Mouse (Mus musculus): ENCODE data around the gene Stac2.

Stac2 gene

DNA sequence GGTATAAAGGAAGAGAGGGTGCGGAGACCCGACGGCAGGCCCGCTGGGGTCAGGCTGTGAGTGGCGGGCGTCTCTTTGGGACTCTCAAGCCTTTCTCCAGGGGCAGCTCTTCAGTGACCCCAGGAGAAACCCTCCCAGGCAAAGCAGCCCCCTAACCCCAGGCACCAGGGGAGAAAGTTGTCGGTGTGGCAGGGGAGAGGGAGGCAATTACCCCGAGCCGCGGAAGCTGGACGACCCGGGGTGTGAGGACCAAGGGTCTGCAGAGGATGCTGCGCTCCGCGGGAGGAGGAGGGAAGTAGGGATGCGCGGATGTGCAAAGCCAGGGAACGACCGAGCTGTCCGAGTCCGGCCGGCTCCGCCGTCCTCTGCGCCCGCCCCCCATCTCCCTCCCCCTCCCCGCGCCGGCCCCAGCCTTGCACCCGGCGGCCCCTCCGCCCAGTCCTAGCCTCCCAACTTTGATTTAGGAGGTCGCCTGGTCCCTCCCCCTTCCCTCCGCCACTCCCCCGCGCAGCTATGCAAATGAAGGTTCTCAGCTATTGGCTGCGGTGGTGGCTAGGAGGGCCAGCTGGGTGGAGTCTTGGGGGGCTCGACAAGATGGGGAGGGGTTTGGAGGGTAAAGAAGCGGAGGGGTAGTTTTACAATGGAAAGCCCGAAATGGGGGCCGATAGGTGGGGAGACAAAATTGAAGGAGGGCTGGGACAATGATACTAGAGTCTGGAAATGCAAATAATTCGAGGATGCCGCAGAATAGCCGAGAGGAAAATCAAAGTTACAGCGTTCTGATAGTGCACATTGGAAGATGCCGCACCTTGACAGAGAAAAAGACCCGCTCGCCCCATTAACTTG is at the start of gene Stac2:
Stac2 (minus strand) TSS at position 474 of the 846 bp plus-strand sequence.
- no peak for DNase-seq (ENCODE audit: low spot score)

DNA sequence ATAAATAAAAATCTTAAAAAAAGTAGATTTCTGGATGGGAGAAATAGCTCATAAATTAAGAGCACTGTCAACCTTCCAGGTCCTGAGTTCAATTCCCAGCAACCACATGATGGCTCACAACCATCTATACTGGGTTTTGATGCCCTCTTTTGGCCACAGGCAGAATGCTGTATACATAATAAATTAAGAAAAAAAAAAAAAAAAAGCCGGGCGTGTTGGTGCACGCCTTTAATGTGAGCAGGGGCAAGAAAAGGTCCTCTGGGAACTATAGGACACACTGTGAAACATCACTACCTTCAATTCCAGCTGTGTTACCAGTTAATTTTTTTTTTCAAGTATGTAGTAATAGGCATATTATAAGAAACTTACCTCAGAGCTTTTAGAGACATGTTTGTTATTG is 48.1 kb upstream of the Stac2 start:
- no peak for DNase-seq (ENCODE audit: low spot score)

DNA sequence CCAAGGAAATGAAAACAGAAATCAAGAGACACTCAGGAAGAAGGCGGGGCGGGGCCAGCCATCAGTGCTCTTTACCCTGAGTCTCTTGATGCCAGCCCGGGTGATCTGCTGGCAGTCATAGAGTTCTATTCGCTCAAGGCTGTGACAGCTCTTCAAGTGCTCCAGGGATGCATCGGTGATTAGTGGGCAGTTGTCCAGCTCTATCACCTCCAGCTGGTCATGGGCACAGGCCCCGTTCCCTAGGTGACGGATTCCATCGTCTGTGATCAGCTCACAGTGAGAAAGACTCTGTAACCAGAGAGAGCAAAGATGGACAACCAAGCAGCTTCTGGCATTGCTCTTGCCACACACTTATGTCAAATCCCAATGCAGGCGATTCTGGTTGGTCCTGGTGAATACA is 37.3 kb upstream of the Stac2 start:
- DNase-seq (ENCODE audit: low spot score), result no peak

DNA sequence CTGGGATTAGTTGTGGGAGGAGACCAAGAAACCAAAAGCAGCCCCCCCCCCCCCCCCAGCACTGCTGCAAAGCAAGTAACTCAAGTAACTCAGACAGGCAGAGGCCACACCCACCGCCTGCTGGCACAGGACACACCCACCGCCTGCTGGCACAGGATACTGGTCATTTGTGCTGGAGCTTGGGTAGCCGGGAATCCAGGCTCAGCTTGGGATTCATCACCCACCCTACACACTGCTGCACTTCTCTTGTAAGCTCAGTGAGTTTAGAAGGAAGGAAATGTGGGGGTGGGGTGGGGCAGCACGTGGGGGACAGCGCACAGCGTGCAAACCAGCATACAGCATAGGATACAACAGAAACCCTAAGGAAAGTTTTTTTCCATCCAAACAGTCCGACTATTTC is 35.0 kb upstream of the Stac2 start:
- DNase-seq (ENCODE audit: low spot score), result peak; percentile 37

DNA sequence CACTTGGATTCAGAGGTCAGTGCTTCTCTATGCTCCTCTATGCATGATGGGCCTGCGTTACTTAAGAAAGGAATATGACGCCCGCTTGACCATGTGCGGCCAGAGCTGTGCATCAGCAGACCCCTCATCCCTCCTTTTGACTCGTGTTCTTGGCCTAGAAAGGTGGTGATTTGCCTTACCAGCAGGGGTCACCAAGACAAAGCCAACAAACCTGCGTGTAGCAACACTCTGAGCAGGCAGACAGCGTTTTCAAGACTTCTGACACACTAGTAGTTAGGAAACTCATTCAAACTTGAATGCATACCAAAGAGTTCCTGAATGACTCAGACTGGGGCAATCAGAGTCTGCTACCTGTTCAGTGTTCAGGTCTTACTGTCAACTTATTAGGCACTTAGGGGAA is 33.3 kb upstream of the Stac2 start:
- DNase-seq (ENCODE audit: low spot score), result peak; percentile 31

DNA sequence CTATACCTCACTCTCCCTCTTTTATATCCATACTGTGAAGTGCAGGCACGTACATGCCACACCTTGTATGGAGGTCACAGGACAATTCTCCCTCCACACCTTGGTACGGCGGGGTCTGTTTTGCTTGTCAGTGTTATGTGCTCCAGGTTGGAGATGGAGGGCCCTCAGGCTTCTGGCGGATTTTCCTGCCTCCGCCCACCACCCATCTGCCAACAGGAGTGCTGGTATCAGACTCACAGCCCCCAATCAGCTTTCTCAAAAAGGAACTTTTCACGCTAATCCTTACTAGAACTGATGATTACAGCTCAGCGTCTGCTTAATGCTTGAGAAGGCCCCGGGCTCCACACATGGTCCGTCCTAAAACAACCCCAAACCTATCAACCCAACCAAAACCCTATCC is 32.9 kb upstream of the Stac2 start:
- no peak for DNase-seq (ENCODE audit: low spot score)

DNA sequence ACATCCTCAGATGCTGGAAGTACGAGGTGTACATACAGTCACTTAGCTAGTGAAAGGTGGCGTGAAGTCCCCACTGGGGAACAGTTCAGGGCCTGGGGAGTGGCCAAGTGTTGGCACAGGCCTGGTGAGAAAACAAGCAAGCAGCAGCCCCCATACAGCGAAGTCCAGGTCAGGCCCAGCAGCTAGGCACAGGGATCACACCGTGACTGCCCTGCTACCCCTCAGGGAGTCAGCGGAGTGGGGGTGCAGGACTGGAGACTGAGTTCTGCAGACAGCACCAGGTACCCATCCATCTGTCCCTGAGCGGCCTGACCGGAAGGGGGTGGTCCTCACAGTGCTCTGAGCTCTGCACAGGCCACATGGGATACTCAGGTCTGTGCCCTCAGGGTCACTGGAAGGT is 29.5 kb upstream of the Stac2 start:
- DNase-seq (ENCODE audit: low spot score), result no peak

DNA sequence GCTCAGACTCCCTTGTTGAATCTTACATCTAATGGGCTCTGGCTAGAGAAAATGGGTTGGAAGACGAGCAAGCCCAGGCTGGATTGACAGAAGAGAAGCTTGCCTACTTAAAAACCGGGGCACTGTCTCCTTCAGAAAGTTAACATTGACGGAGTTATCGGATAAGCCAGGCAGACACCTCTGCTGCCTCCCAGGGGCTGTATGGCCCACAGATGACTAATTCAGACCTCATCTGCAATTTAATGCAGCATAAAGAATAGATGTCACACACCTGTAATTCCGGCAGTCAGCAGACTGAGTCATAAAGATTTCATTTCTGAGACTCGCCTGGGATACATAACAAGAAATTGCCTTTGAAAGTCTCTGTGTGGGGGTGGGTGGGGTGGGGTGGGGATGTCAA is 27.2 kb upstream of the Stac2 start:
- no peak for DNase-seq (ENCODE audit: low spot score)

DNA sequence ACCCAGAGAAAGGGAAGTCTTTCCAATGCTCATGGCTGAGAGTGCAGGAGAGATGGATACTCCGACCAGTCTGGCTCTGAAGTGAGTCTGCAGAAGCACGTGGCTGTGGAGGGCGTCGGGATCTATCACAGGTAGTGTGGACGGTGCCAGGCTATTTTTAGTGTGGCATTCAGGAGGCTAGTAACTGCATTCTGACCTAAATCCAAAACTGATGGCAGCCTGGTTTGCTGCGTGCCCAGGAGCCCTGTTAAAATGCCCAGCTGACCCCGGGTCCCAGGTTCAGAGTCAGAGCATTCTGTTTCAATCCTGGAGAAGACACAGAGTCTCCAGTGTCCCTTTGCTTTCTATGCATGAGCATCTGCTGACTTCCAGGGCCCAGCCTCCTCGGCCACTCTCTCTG is 23.8 kb upstream of the Stac2 start:
- DNase-seq (ENCODE audit: low spot score), result no peak

DNA sequence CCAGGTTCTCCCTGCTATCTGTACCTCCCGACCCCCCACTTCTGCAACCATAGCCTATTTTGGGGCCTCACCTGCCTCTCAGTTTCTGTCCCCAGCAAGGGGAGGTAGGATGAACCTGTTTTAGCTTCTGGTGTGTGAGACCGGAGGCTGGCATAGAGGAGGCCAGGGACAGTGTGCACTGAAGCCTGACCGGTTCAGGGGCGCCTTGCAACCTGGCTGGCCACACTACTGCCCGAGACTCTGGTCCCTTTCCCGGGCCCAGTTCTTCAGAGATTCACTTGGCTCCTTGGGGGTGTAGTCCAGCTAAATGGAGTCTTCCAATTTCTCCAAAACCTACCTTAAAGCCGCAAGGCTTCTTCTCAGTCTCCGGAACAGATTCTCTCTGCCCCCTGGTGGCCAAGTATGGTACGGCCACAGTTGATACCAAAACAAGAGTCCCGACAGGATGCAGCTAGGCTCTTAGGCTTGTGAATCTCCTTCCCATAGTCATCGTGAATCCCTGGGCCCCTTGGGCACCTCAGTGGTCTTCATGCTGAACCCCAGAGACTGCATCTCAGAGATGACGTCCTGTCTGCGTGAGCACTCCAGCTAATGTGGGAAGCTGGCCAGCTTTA is 22.0 kb upstream of the Stac2 start:
- DNase-seq (ENCODE audit: low spot score), result peak; percentile 90

DNA sequence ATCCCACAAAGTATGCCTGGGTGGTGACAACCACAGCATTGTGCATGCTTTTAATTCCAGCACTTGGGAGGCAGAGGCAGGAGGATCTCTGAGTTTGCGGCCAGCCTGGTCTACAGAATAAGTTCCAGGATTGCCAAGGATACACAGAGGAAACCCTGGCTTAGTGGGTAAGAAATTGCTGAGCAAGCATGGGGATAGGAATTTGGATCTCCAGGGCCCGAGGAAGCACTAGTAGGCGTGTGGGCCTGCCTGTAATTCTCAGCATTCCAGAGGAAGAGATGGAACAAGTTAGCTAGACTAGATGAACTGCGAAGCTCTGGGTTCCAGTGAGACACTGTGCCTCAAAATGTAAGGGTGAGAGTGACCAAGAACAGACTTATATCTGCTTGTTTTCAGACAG is 20.2 kb upstream of the Stac2 start:
- no peak for DNase-seq (ENCODE audit: low spot score)

DNA sequence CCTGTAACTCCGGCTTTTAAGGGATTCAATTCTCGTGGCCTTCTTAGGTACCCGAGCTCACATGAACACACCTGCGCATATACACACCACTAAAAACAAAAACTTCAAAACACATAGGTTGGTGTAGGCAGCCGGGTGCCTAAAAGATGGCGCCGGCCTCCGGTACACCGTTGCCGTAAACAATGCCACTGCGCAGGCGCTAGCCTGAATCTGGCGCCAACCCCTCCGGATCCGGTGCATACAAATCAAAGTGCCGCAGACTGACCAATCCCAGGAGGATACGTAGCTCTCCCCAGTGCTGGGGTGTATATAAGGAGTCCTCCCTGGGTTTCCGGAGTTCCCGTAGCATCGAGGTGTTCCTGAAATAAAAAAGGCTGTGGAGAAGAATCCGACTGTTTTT is 14.0 kb upstream of the Stac2 start:
- DNase-seq (ENCODE audit: low spot score), result no peak

DNA sequence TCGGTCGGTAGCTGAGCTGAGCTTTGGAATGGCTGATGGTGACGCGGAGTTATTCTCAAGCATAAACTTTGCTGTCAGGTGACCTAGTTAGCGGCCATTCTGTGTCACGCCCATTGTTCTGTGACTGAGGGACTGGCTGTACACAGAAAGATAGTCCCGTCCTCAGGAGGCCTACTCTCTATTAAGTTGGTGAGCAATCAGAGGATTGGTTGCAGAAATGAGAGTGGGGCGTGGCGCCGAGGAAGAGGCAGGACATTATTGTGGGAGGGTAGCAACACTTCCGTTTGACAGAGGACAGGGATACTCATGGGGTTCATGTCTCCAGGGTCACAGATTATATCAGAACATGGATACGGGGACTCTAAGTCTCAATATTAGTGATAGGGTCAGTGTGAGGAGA is 12.9 kb upstream of the Stac2 start:
- DNase-seq (ENCODE audit: low spot score), result no peak

DNA sequence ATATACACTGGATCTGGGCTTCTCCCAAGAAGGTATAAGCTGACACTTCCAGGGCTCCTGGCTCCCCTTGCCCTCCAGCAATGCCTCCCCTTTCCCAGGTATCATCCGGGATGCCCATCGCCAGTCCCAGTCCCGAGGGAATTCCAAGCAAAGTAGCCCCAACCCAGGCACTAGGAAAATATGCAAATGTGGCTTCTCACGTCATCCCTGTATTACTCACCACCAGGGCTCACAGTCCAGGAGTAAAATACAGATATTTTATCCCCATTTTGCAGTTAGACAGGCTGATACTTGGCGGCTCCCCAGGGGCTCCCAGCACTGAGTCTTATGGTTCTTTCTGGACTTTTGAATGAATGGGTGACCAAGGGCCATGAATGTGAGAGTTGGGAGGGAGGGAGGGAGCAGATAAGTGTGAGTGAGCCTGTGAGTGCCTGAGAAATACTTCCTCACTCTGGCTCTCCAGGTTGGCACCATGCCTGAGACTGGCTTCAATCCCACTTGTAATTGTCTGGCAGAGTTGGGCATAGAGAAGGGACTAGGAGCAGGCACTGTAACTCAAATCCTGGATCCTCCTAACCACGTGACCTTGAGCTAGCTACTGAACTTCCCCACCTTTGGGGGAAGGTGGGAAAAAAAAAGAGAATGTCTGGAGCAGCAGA is 8.8 kb upstream of the Stac2 start:
- DNase-seq (ENCODE audit: low spot score), result peak; percentile 91

DNA sequence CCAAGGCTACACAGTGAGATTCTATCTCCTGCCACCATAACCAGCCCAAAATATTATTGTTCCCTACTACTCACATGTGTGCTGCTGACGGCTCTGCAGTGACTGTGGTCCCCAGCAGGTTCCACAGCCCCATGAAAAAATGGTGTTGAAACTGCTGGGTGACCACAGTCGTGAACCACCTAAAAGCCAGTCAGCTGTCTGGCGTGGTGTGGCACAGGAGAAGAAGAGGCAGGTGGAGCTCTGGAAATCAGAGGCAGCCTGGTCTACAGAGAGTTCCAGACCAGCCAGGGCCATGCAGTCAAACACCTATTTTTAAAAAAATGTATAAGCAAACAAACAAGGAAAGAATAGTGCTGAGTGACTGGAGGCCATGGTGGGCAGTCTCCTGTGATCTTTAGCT is 8.2 kb upstream of the Stac2 start:
- DNase-seq (ENCODE audit: low spot score), result no peak

DNA sequence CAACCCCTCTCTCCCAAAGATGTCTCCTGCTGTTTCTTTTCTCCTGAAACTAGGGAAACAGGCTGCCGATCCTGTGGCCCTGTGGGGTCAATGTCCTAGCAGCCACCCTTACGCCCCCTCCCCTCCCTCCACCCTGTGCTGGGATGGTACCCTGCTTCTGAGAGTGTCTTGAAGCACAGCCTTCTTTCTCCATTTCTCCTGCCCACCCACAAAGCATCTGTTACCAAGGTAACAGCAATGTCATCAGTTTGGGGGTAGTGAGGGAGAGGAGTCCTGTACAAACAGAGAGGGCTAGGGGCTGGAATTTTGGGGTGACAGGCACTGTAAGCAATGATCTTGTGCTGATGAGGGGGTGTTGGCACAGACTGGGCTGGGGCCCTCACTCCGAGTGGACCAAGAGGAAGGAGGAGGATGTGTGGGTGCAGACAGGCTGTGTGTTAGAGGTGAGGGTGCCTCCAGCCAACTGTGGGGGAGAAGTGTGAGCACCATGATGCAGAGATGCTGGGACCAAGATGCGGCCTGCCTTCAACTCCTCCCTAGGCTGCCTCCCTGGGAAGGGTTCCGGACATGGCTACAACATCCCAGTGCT is 6.9 kb upstream of the Stac2 start:
- DNase-seq (ENCODE audit: low spot score), result no peak

DNA sequence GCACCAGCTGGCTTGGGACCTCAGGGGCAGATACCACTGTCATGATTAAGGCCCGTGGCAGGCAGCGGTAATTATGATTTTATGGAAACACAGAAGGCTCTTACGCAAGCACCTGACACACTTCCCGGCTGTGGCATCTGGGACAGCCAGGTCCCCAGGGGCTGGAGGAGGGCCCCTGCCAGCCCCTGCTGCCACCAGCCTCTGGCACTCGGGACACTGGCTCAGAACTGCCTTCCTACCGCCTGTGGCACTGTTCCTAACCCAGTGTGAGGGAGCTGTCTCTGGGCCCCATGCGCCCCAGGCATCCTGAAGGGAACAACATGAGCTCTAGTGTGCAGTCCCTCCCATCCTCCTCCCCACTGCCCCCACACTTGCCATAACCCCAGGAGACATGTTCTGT is 6.4 kb upstream of the Stac2 start:
- peak; percentile 35 for DNase-seq (ENCODE audit: low spot score)

DNA sequence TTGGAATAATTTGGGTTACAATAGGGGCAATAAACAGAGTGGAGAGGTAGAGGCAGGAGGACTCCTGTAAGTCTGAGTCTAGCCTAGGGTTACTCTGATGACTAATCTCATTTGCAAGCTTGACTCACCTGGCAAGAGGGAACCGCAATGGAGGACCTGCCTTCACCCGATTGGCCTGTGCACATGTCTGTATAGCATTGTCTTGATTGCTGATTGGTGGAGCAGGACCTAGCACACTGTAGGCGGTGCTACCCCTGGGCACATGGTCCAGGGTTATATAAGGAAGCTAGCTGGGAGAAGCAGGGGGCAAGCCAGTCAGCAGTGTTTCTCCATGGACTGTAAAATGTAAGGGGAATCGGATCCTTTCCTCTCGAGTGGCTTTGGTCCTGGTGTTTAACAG is 4.7 kb upstream of the Stac2 start:
- DNase-seq (ENCODE audit: low spot score), result peak; percentile 51

DNA sequence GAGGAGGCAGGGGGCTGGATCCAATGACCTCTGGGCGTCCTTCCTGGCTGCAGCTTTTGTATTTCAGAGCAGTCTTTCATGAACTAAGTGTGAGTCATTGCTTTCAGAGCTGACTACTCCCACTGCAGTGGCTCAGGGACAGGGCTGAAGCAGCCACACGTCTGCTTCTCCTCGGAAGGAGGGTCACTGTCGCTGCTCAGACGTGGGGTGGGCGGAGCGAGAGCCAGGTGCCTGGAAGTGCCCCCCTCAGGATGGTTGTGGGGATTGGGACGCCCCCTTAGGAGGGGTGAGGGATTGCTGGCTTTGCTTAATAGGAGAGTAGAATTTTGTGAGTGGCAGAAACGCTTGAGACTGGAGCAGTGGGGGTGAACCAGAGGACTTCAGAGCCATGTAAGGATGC is 4.2 kb upstream of the Stac2 start:
- no peak for DNase-seq (ENCODE audit: low spot score)

DNA sequence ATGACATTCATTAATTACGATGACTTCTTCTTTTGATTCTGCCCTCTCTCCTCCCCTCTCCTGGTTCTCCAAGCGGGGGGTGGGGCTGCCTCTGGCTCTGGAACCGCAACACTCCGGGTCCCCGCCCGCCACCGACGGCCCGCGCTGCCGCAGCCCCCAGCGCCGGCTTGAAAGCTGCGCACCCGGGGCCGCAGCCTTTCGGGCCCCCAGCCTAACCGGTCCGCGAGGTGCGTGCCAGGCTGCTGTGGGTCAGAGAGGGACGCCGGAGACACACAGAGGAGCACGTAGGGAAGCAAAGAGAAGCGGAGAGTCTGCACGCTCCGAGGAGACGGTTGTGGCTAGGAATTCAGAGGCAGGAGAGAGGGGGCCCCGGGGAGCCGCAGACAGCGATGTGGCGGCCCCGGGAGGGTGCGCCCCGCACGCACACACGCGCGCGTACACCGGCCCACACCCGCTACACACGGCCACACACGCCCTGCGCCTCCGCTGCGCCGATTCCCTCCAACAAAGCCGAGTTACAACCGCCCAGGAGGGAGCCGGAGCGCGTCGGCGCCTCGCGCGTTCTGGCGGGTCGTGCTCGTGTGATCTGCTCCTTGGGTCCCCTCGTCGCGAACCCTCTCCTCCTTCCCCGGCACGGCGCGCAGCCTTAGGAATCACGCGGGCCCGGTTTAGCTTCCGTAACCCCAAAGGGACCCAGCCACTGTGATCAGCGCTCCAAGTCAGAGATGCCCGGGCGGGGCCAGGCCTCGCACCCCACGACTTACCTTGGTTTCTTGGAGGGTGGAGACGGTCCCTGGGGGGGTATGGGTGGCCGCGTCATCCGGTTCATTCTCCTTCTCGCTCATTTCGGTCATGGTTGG is 903 bp downstream of the Stac2 start:
- DNase-seq (ENCODE audit: low spot score), result no peak

DNA sequence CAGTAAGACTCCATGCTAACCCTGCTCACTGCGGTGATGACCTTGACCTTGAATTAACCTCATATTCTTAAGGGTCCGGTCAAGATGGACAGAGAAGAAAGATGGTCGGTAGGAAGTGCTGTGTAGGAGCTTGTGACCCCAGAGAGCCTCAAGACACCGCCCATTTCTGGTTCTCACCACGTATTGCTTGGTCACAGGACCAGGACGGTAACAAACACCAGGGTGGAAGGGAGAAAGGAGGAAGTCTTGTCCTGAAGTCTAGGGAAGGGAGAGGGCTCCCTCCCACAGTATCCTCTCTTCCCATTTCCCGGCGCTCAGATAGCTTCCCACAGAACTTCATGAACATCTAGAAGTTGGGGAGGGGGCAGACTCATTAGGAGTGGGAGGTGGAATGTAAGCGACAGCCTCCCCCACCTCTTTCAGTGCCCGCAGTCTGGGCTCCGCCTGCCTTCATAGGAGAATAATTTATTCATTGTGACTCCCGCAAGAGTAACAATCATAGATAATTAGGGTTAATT is 1.6 kb downstream of the Stac2 start:
- no peak for DNase-seq (ENCODE audit: low spot score)

DNA sequence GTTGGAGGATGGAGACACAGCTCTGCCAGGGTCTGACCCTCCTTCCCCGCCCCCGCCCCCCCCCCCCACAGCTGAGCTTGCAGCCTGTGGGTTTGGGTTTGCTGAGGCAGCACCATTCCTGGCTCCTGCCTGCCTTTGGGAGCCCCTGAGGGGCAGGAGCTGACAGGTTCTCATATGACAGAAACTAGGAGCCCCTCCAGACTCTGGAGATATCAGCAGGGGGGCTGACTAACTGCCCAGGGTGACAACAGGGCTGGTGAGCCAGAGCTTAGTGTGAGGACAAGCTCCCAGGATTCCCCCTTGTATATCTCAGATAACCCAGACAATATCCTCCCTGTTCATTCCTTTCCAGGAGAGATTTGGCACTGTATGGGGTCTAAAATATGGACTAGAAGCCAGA is 2.3 kb downstream of the Stac2 start:
- no peak for DNase-seq (ENCODE audit: low spot score)
